Mouse (Mus musculus) lung, adult 2 months (tissue): ENCODE measurements around the gene Otud1. TPM values are rescaled to one million over a fixed set of nuclear protein-coding genes. Genes with fewer than 3 reads are reported as not detected.

ENCODE experiments used
- DNase-seq: peaks from one replicate; pipeline ENCODE4 v3.0.0; 2022
- H3K4me1 ChIP-seq: fragments of 200-500 bp; 2 replicates; pipeline ENCODE4 v1.6.1; 2011; ENCODE audit warnings: low read length; ENCODE audit not compliant: control insufficient read depth, insufficient read depth
- H3K4me3 ChIP-seq: fragments of 200-500 bp; replicated peaks from 2 replicates; pipeline ENCODE3; 2011; ENCODE audit warnings: low read depth, mild to moderate bottlenecking, control low read depth, low read length; ENCODE audit errors: extremely low read depth
- CTCF ChIP-seq: fragments of 200-500 bp; IDR thresholded peaks from 2 replicates; pipeline ENCODE4 v1.5.1; 2011; ENCODE audit warnings: mild to moderate bottlenecking, low read length, control low read depth; ENCODE audit not compliant: insufficient read depth
- POLR2A ChIP-seq: fragments of 200-500 bp; IDR thresholded peaks from 2 replicates; pipeline ENCODE4 v1.6.1; 2011; ENCODE audit warnings: low read depth, mild to moderate bottlenecking, control low read depth, low read length, borderline replicate concordance; ENCODE audit errors: extremely low read depth
- WGBS: fragments of 180-500 bp; shearing (Covaris S2); methylation state at CpG from one replicate; pipeline ENCODE4 v1.1.7; 2018; 5-methylcytosine and 5-hydroxymethylcytosine counted together
- polyA plus RNA-seq: library from polyadenylated mRNA; depleted of rRNA; stranded (reverse); fragments of >200 nt; gene quantifications from 2 replicates; pipeline ENCODE4 v1.2.3, GENCODE M21; 2012; rRNA removed

Gene Otud1
- polyA plus RNA-seq, result 19.3 and 35.7 TPM in 2 replicates

- WGBS, result under 1% methylated on average over 61 of the region's 62 CpGs
- DNase-seq, result peak; percentile 95
- TF ChIP-seq CTCF (no peak), POLR2A (peak; percentile 89; the same call in 1 of the 2 replicates)
Measured at GRCm38 (mm10) chr2:19657158-19657874, at the start of gene Otud1. Gene Otud1 (plus strand): TSS chr2:19657752.

DNA sequence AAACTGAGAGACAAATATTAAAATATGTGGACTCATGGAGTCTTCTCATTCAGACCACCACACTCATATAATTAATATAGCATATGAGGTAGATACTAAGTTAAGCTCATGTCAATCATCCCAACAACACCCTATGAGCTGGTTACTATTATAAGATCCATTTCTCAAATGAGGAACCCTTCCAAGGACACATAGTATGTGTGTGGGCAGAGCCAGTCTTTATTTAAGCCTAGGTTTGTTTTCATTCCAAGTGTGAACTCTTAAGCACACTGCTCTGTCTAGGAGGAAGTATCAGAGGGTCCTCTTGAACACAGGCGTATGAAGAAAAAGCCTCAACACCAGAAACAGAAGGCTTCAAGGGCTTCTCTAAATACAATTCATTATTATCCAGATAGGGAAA lies 49.7 kb upstream of the Otud1 start:
- WGBS, result 72% methylated on average over 1 of the region's 1 CpGs
- no peak for DNase-seq
- H3K4me1 ChIP-seq, result no peaks in the 10 kb centered on the region
- no peak for TF ChIP-seq POLR2A
- no peak for TF ChIP-seq CTCF
- no peak overlapping the region for H3K4me3 ChIP-seq

More at GRCm38 (mm10) chr2:19657158-19657874, at the start of gene Otud1:
- Histone ChIP-seq H3K4me1 (no peaks in the 10 kb centered on the region), H3K4me3 (peak within 1 kb of the TSS; percentile 94)

DNA sequence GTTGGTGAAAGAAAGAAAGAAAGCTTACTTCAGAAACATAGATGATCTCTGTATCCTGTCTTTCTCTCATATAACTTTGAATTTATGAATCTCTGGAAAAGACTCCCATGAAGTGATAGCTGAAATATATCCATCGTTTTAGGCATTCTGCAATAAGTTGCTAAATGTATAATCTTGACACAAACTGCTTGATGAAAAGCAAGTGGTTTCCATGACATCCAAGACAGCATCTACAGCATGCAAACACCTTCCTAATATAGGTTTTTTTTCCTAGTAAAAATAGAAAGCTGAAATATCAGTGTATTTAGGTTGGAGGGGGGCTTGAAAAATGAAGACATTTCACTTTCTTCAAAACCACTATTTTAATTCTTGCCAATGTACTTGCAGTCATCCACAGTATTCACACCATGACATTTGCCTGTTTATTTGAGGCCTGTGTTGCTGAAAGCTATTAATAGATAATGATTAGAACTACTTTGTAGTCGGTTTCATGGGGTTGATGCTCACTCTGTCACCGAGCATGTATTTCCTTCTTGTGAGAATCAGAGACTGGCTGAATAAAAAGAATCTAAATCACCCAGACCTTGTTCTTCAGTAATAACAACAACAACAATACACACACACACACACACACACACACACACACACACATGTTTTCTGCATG lies 49.0 kb upstream of the Otud1 start:
- Histone ChIP-seq H3K4me1 (no peaks in the 10 kb centered on the region), H3K4me3 (no peak overlapping the region)
- TF ChIP-seq CTCF, result no peak
- no peak for TF ChIP-seq POLR2A
- 64% methylated on average over 3 of the region's 3 CpGs for WGBS
- no peak for DNase-seq

GRCm38 (mm10) chr2:19622041-19622440 lies 35.5 kb upstream of the Otud1 start:
- DNase-seq, result no peak
- Histone ChIP-seq H3K4me1 (no peaks in the 10 kb centered on the region), H3K4me3 (no peak overlapping the region)
- no peak for TF ChIP-seq POLR2A
- no peak for TF ChIP-seq CTCF
- 89% methylated on average over 1 of the region's 1 CpGs for WGBS

DNA sequence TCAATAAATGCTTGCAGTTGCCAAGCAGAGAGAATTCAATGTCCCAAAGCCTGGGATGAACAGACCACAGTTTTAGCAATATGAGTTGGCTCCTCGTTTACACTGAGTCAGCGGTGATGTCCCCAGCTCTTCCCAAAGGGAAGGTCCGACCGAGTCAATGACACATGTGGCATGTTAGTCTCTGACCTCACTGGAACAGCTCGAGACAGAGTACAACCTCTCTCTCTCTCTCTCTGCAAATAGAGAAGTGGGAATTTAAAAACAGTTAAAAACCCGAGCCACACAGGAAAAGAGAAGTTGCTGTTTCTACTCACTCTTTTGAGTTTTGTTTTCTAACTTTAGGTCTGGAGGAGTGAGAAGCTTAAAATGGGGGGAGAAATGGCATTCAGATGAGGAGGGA lies 30.5 kb upstream of the Otud1 start:
- TF ChIP-seq CTCF, result no peak
- Histone ChIP-seq H3K4me1 (no peaks in the 10 kb centered on the region), H3K4me3 (no peak overlapping the region)
- DNase-seq, result no peak
- 57% methylated on average over 6 of the region's 6 CpGs for WGBS

DNA sequence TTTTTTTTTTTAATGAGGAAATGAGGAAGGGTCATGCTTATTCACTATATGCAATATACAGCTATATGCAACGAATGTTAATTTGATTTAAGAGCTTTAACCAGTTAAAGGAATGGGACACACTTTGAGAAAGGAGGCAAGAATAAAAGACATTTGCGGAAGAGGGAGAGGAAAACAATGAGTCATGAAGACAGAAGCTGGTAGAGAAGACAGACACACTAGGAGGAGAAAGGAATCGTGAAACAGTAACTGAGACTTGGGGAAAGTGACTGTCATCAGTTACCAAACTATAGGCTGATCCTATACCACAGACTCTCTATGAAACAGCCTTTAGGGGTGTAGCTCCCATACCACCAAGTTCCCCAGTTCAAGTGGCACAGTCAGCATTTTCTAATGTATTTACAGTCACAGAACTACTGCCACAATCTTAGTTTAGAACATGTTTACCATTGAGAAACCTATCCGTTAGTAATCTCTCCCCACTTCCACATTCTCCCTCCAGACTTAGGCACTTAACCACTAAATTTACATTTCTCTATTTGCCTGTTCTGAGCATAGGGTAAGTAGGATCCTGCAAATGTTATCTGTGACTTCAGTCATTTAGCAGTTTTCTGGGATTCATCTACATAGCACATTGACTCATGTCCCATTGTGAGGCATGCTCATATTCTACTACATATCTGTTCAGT lies 29.5 kb upstream of the Otud1 start:
- no peak for DNase-seq
- TF ChIP-seq CTCF, result no peak
- no peak overlapping the region for H3K4me3 ChIP-seq
- 65% methylated on average over 4 of the region's 4 CpGs for WGBS
- no peaks in the 10 kb centered on the region for H3K4me1 ChIP-seq

DNA sequence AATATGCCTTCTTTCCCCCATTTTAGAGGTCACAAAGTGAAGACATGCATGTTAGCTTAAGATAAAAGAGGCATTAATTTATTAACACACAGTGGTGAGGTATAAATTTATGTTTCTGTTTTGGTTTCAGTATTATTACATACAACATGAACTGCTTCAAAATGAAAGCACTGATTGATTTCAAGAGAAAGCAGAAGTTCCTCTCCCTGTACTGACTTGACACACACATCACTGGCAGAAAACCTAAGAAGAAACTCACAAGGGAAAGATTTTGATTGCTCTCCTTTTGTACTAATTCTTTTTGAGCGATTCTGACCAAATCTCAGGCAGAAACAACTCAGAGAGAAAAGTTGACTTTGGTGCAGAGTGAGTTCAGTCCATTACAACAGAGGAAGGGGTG lies 27.0 kb upstream of the Otud1 start:
- TF ChIP-seq POLR2A, result no peak
- no peak for TF ChIP-seq CTCF
- WGBS, result 65% methylated on average over 1 of the region's 1 CpGs
- H3K4me3 ChIP-seq, result no peak overlapping the region
- no peak for DNase-seq
- H3K4me1 ChIP-seq, result no peaks in the 10 kb centered on the region

DNA sequence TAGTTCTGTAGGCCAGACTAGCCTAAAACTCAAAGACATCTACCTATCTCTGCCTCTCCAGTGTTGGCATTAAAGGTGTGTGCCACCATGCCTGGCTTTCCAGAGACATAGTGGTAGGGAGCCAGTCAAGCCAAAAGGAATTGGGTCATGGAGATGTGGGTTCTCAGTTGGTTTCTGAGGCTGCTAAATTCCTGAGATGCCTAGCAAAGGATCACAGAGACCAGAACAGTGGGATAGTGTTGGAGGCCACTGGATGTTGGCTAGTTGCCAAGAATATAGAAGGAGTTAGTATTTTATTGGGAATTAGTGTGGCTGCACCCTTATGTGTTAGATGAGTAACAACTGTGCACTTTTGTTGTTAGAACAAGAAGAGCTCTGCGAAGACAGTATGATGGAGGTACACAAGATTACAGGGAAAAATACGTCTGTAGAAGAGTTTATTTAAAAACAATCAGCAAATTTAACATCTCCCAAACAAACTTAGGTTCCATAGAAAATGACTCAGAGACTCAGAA lies 24.1 kb upstream of the Otud1 start:
- 68% methylated on average over 2 of the region's 2 CpGs for WGBS
- TF ChIP-seq POLR2A, result no peak
- TF ChIP-seq CTCF, result no peak
- Histone ChIP-seq H3K4me1 (no peaks in the 10 kb centered on the region), H3K4me3 (no peak overlapping the region)
- no peak for DNase-seq

DNA sequence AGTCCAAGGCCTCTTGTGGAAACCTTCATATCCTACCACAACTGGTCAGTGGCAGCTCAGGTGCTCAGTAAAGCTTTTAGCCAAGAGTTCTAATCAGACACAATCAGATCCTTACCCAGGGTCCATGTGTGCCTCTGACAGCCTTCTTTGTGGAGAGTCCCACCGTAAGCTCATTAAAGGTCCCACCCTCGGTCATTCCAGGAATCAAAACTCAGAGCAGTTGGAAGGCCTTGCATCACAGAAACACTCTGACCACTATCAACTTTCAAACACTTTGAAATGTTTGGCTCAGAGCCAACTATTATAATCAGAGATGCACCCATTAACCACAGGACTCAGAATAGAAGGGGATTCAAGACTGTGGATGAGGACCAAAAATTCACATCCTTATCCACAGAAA lies 12.4 kb upstream of the Otud1 start:
- 50% methylated on average over 2 of the region's 2 CpGs for WGBS
- Histone ChIP-seq H3K4me1 (peaks cover 4% of the 10 kb centered on the region; the same call in 1 of the 2 replicates), H3K4me3 (no peak overlapping the region)
- no peak for TF ChIP-seq POLR2A
- TF ChIP-seq CTCF, result no peak
- no peak for DNase-seq

- 65% methylated on average over 4 of the region's 4 CpGs for WGBS
- Histone ChIP-seq H3K4me1 (peaks cover 4% of the 10 kb centered on the region; the same call in 1 of the 2 replicates), H3K4me3 (no peak overlapping the region)
- DNase-seq, result no peak
- TF ChIP-seq POLR2A, result no peak
- no peak for TF ChIP-seq CTCF
Measured at GRCm38 (mm10) chr2:19646144-19646543, 11.4 kb upstream of the Otud1 start.
